Mouse (Mus musculus) kidney, adult 11 months (tissue): Measurements from ENCODE around the gene Pde4d.

Experiments
- DNase-seq: peaks from one replicate; pipeline ENCODE4 v3.0.0; 2022

The Pde4d gene

GRCm38 (mm10) chr13:109729612-109730011, 1279.9 kb downstream of the Pde4d start:
- DNase-seq: no peak

GRCm38 (mm10) chr13:109732655-109733376, 1283.1 kb downstream of the Pde4d start:
- no peak for DNase-seq

- DNase-seq: no peak
Observed at GRCm38 (mm10) chr13:109736290-109737078, 1286.7 kb downstream of the Pde4d start.

GRCm38 (mm10) chr13:109746492-109746891, 1296.7 kb downstream of the Pde4d start:
- DNase-seq: no peak

- peak; percentile 19 for DNase-seq
Observed at GRCm38 (mm10) chr13:109752236-109752863, 1302.6 kb downstream of the Pde4d start.

GRCm38 (mm10) chr13:109756854-109757253, 1307.1 kb downstream of the Pde4d start:
- DNase-seq: no peak

- no peak for DNase-seq
Observed at GRCm38 (mm10) chr13:109759201-109759600, 1309.5 kb downstream of the Pde4d start.

- peak; percentile 46 for DNase-seq
Observed at GRCm38 (mm10) chr13:109761081-109761480, 1311.3 kb downstream of the Pde4d start.

- no peak for DNase-seq
Observed at GRCm38 (mm10) chr13:109774791-109775190, 1325.0 kb downstream of the Pde4d start.

GRCm38 (mm10) chr13:109775197-109775596, 1325.4 kb downstream of the Pde4d start:
- no peak for DNase-seq

GRCm38 (mm10) chr13:109776116-109776515, 1326.4 kb downstream of the Pde4d start:
- DNase-seq: peak; percentile 77

GRCm38 (mm10) chr13:109776995-109777394, 1327.2 kb downstream of the Pde4d start:
- no peak for DNase-seq

- DNase-seq: no peak
Observed at GRCm38 (mm10) chr13:109777441-109777840, 1327.7 kb downstream of the Pde4d start.

- DNase-seq: no peak
Observed at GRCm38 (mm10) chr13:109778297-109778835, 1328.6 kb downstream of the Pde4d start.

- no peak for DNase-seq
Observed at GRCm38 (mm10) chr13:109781466-109781865, 1331.7 kb downstream of the Pde4d start.

- DNase-seq: no peak
Observed at GRCm38 (mm10) chr13:109788604-109789003, 1338.9 kb downstream of the Pde4d start.

- no peak for DNase-seq
Observed at GRCm38 (mm10) chr13:109789151-109789550, 1339.4 kb downstream of the Pde4d start.

- DNase-seq: no peak
Observed at GRCm38 (mm10) chr13:109790045-109790715, 1340.4 kb downstream of the Pde4d start.

- DNase-seq: no peak
Observed at GRCm38 (mm10) chr13:109793918-109794317, 1344.2 kb downstream of the Pde4d start.

- DNase-seq: no peak
Observed at GRCm38 (mm10) chr13:109798651-109799050, 1348.9 kb downstream of the Pde4d start.

GRCm38 (mm10) chr13:109802201-109802600, 1352.5 kb downstream of the Pde4d start:
- no peak for DNase-seq

- no peak for DNase-seq
Observed at GRCm38 (mm10) chr13:109806193-109806966, 1356.6 kb downstream of the Pde4d start.
